8 mouse cellular contexts compared by ENCODE assay signal in genomic region chr5:138996322-138997073, GRCm38 (mm10). TPM values are rescaled to one million over a fixed set of nuclear protein-coding genes. Genes with fewer than 3 reads are reported as not detected.
DNase-seq lines count a peak whose midpoint lies in the region; ATAC-seq and TF ChIP-seq lines count a peak whose summit lies in the region.

No protein-coding gene starts in this region.

- peaks cover 75% of the 10 kb centered on the region for H3K27me3 ChIP-seq in lung, embryonic 14.5 days (ENCODE audit: insufficient read depth, low read length)
- peaks cover 35% of the 10 kb centered on the region for H3K27me3 ChIP-seq in forebrain, postnatal 0 days (ENCODE audit: insufficient read depth, low read length)
- H3K27me3 ChIP-seq in kidney, embryonic 15.5 days, result peaks cover 74% of the 10 kb centered on the region
- peaks cover 36% of the 10 kb centered on the region for H3K27me3 ChIP-seq in stomach, embryonic 15.5 days (replicated peaks)

- peak; percentile 63 for TF ChIP-seq CTCF in lung, embryonic 14.5 days (IDR thresholded peaks at IDR 0.05; ENCODE audit: low read depth)
- peak; percentile 68 for TF ChIP-seq CTCF in forebrain, postnatal 0 days (IDR thresholded peaks at IDR 0.05; ENCODE audit: low read depth)

- WGBS in lung, embryonic 14.5 days, result 7% methylated on average over 24 of the region's 24 CpGs
- 8% methylated on average over 24 of the region's 24 CpGs for WGBS in forebrain, postnatal 0 days
- 9% methylated on average over 24 of the region's 24 CpGs for WGBS in kidney, embryonic 15.5 days
- 17% methylated on average over 24 of the region's 24 CpGs for WGBS in stomach, embryonic 15.5 days

- peak overlapping the region; percentile 70 for H3K4me3 ChIP-seq in lung, embryonic 14.5 days (ENCODE audit: low read depth, low read length)
- H3K4me3 ChIP-seq in forebrain, postnatal 0 days (ENCODE audit: low read depth, low read length), result peak overlapping the region; percentile 74
- peak overlapping the region; percentile 74 for H3K4me3 ChIP-seq in kidney, embryonic 15.5 days (replicated peaks)
- H3K4me3 ChIP-seq in stomach, embryonic 15.5 days (replicated peaks), result peak overlapping the region; percentile 76

- H3K36me3 ChIP-seq in lung, embryonic 14.5 days (ENCODE audit: insufficient read depth), result no peaks in the 10 kb centered on the region
- no peaks in the 10 kb centered on the region for H3K36me3 ChIP-seq in forebrain, postnatal 0 days (ENCODE audit: insufficient read depth)
- no peaks in the 10 kb centered on the region for H3K36me3 ChIP-seq in kidney, embryonic 15.5 days
- no peaks in the 10 kb centered on the region for H3K36me3 ChIP-seq in stomach, embryonic 15.5 days

- ATAC-seq in lung, embryonic 14.5 days (ENCODE audit: insufficient read depth), result peak; percentile 8; the same call in 1 of the 2 replicates
- ATAC-seq in forebrain, postnatal 0 days, result 0 out of 2 replicates have a peak, but pooled peaks have one; percentile 7
- ATAC-seq in kidney, embryonic 15.5 days (replicated peaks; ENCODE audit: low FRiP score), result peak; percentile 0; the same call in 1 of the 2 replicates
- ATAC-seq in stomach, embryonic 15.5 days (ENCODE audit: insufficient read depth, low FRiP score, low read depth), result no peak
- ATAC-seq in erythroblast, adult 5-6 weeks (replicated peaks; ENCODE audit: low FRiP score, poor library complexity, severe bottlenecking), result no peak

- peak overlapping the region; percentile 83 for H3K9ac ChIP-seq in lung, embryonic 14.5 days
- peak overlapping the region; percentile 81 for H3K9ac ChIP-seq in forebrain, postnatal 0 days
- H3K9ac ChIP-seq in kidney, embryonic 15.5 days, result peak overlapping the region; percentile 79
- H3K9ac ChIP-seq in stomach, embryonic 15.5 days, result no peak overlapping the region

- peak overlapping the region; percentile 95 for H3K27ac ChIP-seq in lung, embryonic 14.5 days (ENCODE audit: low read depth)
- peak overlapping the region; percentile 90; the same call in 1 of the 2 replicates for H3K27ac ChIP-seq in forebrain, postnatal 0 days (ENCODE audit: low read depth, low read length)
- H3K27ac ChIP-seq in kidney, embryonic 15.5 days, result peak overlapping the region; percentile 96
- peak overlapping the region; percentile 96; the same call in 1 of the 2 replicates for H3K27ac ChIP-seq in stomach, embryonic 15.5 days

- H3K4me1 ChIP-seq in lung, embryonic 14.5 days (ENCODE audit: insufficient read depth), result 0 out of 2 replicates have a peak, but pooled peaks cover 6% of the 10 kb centered on the region
- H3K4me1 ChIP-seq in forebrain, postnatal 0 days (ENCODE audit: insufficient read depth), result peaks cover 21% of the 10 kb centered on the region
- H3K4me1 ChIP-seq in kidney, embryonic 15.5 days, result peaks cover 71% of the 10 kb centered on the region
- peaks cover 55% of the 10 kb centered on the region for H3K4me1 ChIP-seq in stomach, embryonic 15.5 days

- H3K4me2 ChIP-seq in lung, embryonic 14.5 days, result peak overlapping the region; percentile 92
- H3K4me2 ChIP-seq in forebrain, postnatal 0 days (ENCODE audit: low read depth), result peak overlapping the region; percentile 83
- H3K4me2 ChIP-seq in kidney, embryonic 15.5 days, result peak overlapping the region; percentile 96
- peak overlapping the region; percentile 91 for H3K4me2 ChIP-seq in stomach, embryonic 15.5 days

- H3K9me3 ChIP-seq in lung, embryonic 14.5 days (ENCODE audit: low read depth, low read length), result no peaks in the 10 kb centered on the region; the same call in 1 of the 2 replicates
- no peaks in the 10 kb centered on the region for H3K9me3 ChIP-seq in forebrain, postnatal 0 days (ENCODE audit: low read length)
- H3K9me3 ChIP-seq in kidney, embryonic 15.5 days (replicated peaks), result no peaks in the 10 kb centered on the region
- no peaks in the 10 kb centered on the region for H3K9me3 ChIP-seq in stomach, embryonic 15.5 days

- peak; percentile 59 for DNase-seq in lung, embryonic 14.5 days
- no peak for DNase-seq in lung, adult 18-20 months
- peak; percentile 71 to 74 for DNase-seq in cerebellum, adult 18-20 months
- DNase-seq in forebrain, postnatal 0 days, result peak; percentile 61
- peak; percentile 36 for DNase-seq in lung, postnatal 25 days (ENCODE audit: low spot score)

RNA-seq across cellular contexts. Expression of gene Pdgfa, which starts 0.7 kb away (rescaled TPM):
- 40.9 and 46.0 TPM in 2 replicates for polyA plus RNA-seq in lung, embryonic 14.5 days (2014; fragmentation: Nextera tagmentation; extraction: Ambion mirVana)
- total RNA-seq in forebrain, postnatal 0 days (2014; rRNA removed), result 57.8 and 63.4 TPM in 2 replicates
- 43.3 and 47.8 TPM in 2 replicates for polyA plus RNA-seq in forebrain, postnatal 0 days (2015; fragmentation: Nextera tagmentation; extraction: Ambion mirVana)
- polyA plus RNA-seq in kidney, embryonic 15.5 days (2015; fragmentation: Nextera tagmentation; extraction: Ambion mirVana), result 52.9 and 55.7 TPM in 2 replicates
- 48.7 and 58.7 TPM in 2 replicates for polyA plus RNA-seq in stomach, embryonic 15.5 days (2015; fragmentation: Nextera tagmentation; extraction: Ambion mirVana)
- not detected in 2 replicates for total RNA-seq in erythroblast, adult 5-6 weeks (2015; ENCODE audit: low replicate concordance)
- not detected in 2 replicates for total RNA-seq in erythroblast, adult 5-6 weeks (2017; ENCODE audit: low replicate concordance)

Comparison
In these comparisons a context has a peak if more than half of its experiments do, and no peak if none do; other contexts are left out.
1. DNase-seq: peak in lung, embryonic 14.5 days (single experiment), cerebellum, adult 18-20 months (2 of 2), forebrain, postnatal 0 days (single experiment) and lung, postnatal 25 days (single experiment); none in lung, adult 18-20 months (0 of 2).
2. ATAC-seq: peak in lung, embryonic 14.5 days (single experiment), forebrain, postnatal 0 days (single experiment) and kidney, embryonic 15.5 days (single experiment); none in stomach, embryonic 15.5 days (single experiment) and erythroblast, adult 5-6 weeks (single experiment).
3. Peak in every context shown above with its lines, with median percentiles within 50 percentile points of each other: H3K27ac ChIP-seq, H3K4me2 ChIP-seq and H3K4me3 ChIP-seq.